Mouse (Mus musculus) yolk sac, embryonic 10.5 days (tissue): ENCODE results near the gene Nup62.
"Not testable (repeated sequence)": the region's sequence is repeated elsewhere in the genome, so short reads cannot be mapped to it uniquely, and the experiment has no call there.

Source experiments
- DNase-seq: peaks from one replicate; pipeline ENCODE4 v3.0.0-alpha.2; 2017; ENCODE audit warnings: low spot score

Gene Nup62

GRCm38 (mm10) chr7:44864595-44865542 lies 49.0 kb downstream of the Nup62 start:
- DNase-seq = no peak

GRCm38 (mm10) chr7:44866276-44867009 lies 50.6 kb downstream of the Nup62 start:
- DNase-seq = no peak

GRCm38 (mm10) chr7:44867010-44867702 lies 51.3 kb downstream of the Nup62 start:
- DNase-seq = no peak

GRCm38 (mm10) chr7:44867802-44868201 lies 51.9 kb downstream of the Nup62 start:
- DNase-seq = no peak

- DNase-seq = peak; percentile 53
Observed at GRCm38 (mm10) chr7:44868465-44868864, 52.6 kb downstream of the Nup62 start.

- DNase-seq = peak; percentile 85
Observed at GRCm38 (mm10) chr7:44868919-44869696, 53.2 kb downstream of the Nup62 start.

- peak; percentile 98 for DNase-seq
Observed at GRCm38 (mm10) chr7:44869697-44870528, 54.0 kb downstream of the Nup62 start, which contains the start of gene Ptov1. Ptov1 (minus strand) TSS chr7:44869788.

- DNase-seq = no peak
Observed at GRCm38 (mm10) chr7:44870614-44871013, 54.7 kb downstream of the Nup62 start.

- DNase-seq = no peak
Observed at GRCm38 (mm10) chr7:44871181-44871580, 55.3 kb downstream of the Nup62 start.

- not testable (repeated sequence) for DNase-seq
Observed at GRCm38 (mm10) chr7:44871774-44872173, 55.9 kb downstream of the Nup62 start.

- DNase-seq = no peak
Observed at GRCm38 (mm10) chr7:44877833-44878232, 61.9 kb downstream of the Nup62 start.
